9 mouse cellular contexts compared by ENCODE assay signal in the genomic region with DNA sequence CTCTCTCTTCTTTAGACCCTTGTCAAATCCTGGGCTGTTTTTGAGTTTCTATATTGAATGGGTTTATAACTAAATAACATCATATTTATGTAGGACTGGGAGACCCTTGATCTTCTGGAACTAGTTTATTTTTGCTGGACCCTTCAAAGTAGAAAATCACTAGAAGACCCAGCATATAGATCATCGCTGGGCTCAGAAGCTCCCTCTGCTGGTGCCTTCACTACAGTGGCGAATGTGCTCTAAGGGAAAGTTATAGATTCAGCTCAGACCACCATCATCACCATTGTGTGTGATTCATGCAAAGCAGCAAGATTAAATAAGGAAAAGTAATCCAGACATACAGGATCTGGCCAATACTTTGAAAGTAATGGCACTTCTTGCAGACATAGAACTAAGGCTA.
DNase-seq lines count a peak whose midpoint lies in the region; ATAC-seq and TF ChIP-seq lines count a peak whose summit lies in the region.
"Had no signal": no experiment of that assay in that cellular context is flagged by ENCODE, and none has a peak within 500 bp of the region (broad histone marks: within the 10 kb centered on the region; RNA-seq: fewer than 3 reads in every experiment).

No protein-coding gene starts in this region.

- H3K9ac ChIP-seq in limb, embryonic 11.5 days (ENCODE audit: low read length): no peak overlapping the region
- no peak overlapping the region for H3K9ac ChIP-seq in liver, embryonic 14.5 days (replicated peaks)

- H3K4me2 ChIP-seq in limb, embryonic 11.5 days (ENCODE audit: low read depth, severe bottlenecking): no peak overlapping the region
- no peak overlapping the region for H3K4me2 ChIP-seq in liver, embryonic 14.5 days (ENCODE audit: low read depth)

- TF ChIP-seq CTCF in liver, embryonic 14.5 days (IDR thresholded peaks at IDR 0.05; ENCODE audit: low read depth): peak; percentile 63

- 38% methylated on average over 2 of the region's 2 CpGs for WGBS in limb, embryonic 11.5 days
- 29% methylated on average over 2 of the region's 2 CpGs for WGBS in limb, embryonic 10.5 days
- 25% methylated on average over 2 of the region's 2 CpGs for WGBS in liver, embryonic 14.5 days (ENCODE audit: insufficient replicate concordance)

- no peak for TF ChIP-seq EP300 in liver, embryonic 14.5 days (IDR thresholded peaks at IDR 0.05; ENCODE audit: low read depth)

- no peak for ATAC-seq in limb, embryonic 11.5 days (ENCODE audit: insufficient number of reproducible peaks, low FRiP score, low TSS enrichment, low read depth)
- no peak for ATAC-seq in liver, embryonic 14.5 days (ENCODE audit: insufficient read depth)
- ATAC-seq: inflammation-experienced regulatory T-cells, adult 6 months had no signal

- H3K27me3 ChIP-seq in limb, embryonic 11.5 days (ENCODE audit: control insufficient read depth, insufficient read depth, low read length): no peaks in the 10 kb centered on the region
- H3K27me3 ChIP-seq in limb, embryonic 10.5 days (ENCODE audit: low read depth, poor library complexity, severe bottlenecking): no peaks in the 10 kb centered on the region
- no peaks in the 10 kb centered on the region for H3K27me3 ChIP-seq in liver, embryonic 14.5 days (ENCODE audit: control insufficient read depth, insufficient read depth, low read length)

- no peak overlapping the region for H3K27ac ChIP-seq in limb, embryonic 11.5 days (replicated peaks; ENCODE audit: low read depth, low read length)
- H3K27ac ChIP-seq in limb, embryonic 10.5 days: no peak overlapping the region
- no peak overlapping the region for H3K27ac ChIP-seq in liver, embryonic 14.5 days

- DNase-seq in cerebellum, postnatal 14 days: peak; percentile 29
- DNase-seq in cerebellum, adult 11 months: no peak
- DNase-seq in limb, embryonic 11.5 days (ENCODE audit: low spot score): peak; percentile 45
- no peak for DNase-seq in limb, embryonic 10.5 days (ENCODE audit: low spot score)
- DNase-seq in ZHBTc4 (ENCODE audit: low read depth, low spot score): peak; percentile 20
- DNase-seq in liver, embryonic 14.5 days (ENCODE audit: low read depth in 3 of 3, low spot score in 3 of 3): peak in 1 of 3 experiments; percentile 7
- no peak for DNase-seq in ovary, postnatal 36 days (ENCODE audit: low spot score)
- no peak for DNase-seq in right cerebral cortex, postnatal 36 days (ENCODE audit: low spot score in 2 of 2)

- H3K4me3 ChIP-seq in limb, embryonic 11.5 days (ENCODE audit: low read depth, low read length): no peak overlapping the region
- H3K4me3 ChIP-seq in limb, embryonic 10.5 days: no peak overlapping the region
- no peak overlapping the region for H3K4me3 ChIP-seq in liver, embryonic 14.5 days (ENCODE audit: insufficient read depth in 1 of 2, low read depth in 2 of 2, low read length in 2 of 2)

- H3K4me1 ChIP-seq in limb, embryonic 11.5 days (ENCODE audit: control insufficient read depth, insufficient read depth, low read length): no peaks in the 10 kb centered on the region
- no peaks in the 10 kb centered on the region for H3K4me1 ChIP-seq in limb, embryonic 10.5 days
- peaks cover 9 to 11% of the 10 kb centered on the region in 2 experiments for H3K4me1 ChIP-seq in liver, embryonic 14.5 days (replicated peaks; ENCODE audit: control insufficient read depth in 2 of 2, insufficient read depth in 2 of 2, low read length in 1 of 2)

- no peaks in the 10 kb centered on the region for H3K9me3 ChIP-seq in limb, embryonic 11.5 days (ENCODE audit: control insufficient read depth, low read length)
- H3K9me3 ChIP-seq in limb, embryonic 10.5 days (replicated peaks): no peaks in the 10 kb centered on the region
- no peaks in the 10 kb centered on the region for H3K9me3 ChIP-seq in liver, embryonic 14.5 days (ENCODE audit: control insufficient read depth, low read length)

- H3K36me3 ChIP-seq in limb, embryonic 11.5 days (ENCODE audit: control insufficient read depth, insufficient read depth, low read length): no peaks in the 10 kb centered on the region
- no peaks in the 10 kb centered on the region for H3K36me3 ChIP-seq in limb, embryonic 10.5 days
- no peaks in the 10 kb centered on the region for H3K36me3 ChIP-seq in liver, embryonic 14.5 days (replicated peaks; ENCODE audit: control insufficient read depth, insufficient read depth, low read depth)

Comparison
In these comparisons a context has a peak if more than half of its experiments do, and no peak if none do; other contexts are left out.
1. DNase-seq: peak in cerebellum, postnatal 14 days (2 of 2), limb, embryonic 11.5 days (single experiment) and ZHBTc4 (single experiment); none in cerebellum, adult 11 months (single experiment), limb, embryonic 10.5 days (single experiment), ovary, postnatal 36 days (single experiment) and right cerebral cortex, postnatal 36 days (0 of 2).